Mouse (Mus musculus): ENCODE data around the gene Pars2.

GRCm38 (mm10) chr4:106630333-106631220 is 20.3 kb upstream of the Pars2 start:
- TF ChIP-seq POLR2A (IDR thresholded peaks at IDR 0.05; ENCODE audit: insufficient read depth, low read depth, low read length) (no peak), CTCF (IDR thresholded peaks at IDR 0.05; ENCODE audit: insufficient read depth, low read depth, low read length) (no peak)
